Mouse (Mus musculus): Measurements from ENCODE around the gene Mov10l1.

Gene Mov10l1

GRCm38 (mm10) chr15:89016722-89017121 is 34.0 kb downstream of the Mov10l1 start:
- in situ Hi-C loops (cut with MboI): no loop called here

GRCm38 (mm10) chr15:89020085-89020484 is 37.4 kb downstream of the Mov10l1 start:
- in situ Hi-C loops (cut with MboI): no loop called here

GRCm38 (mm10) chr15:89020492-89020891 is 37.8 kb downstream of the Mov10l1 start:
- in situ Hi-C loops (cut with MboI): no loop called here

GRCm38 (mm10) chr15:89044381-89044780 is 61.7 kb downstream of the Mov10l1 start:
- in situ Hi-C loops (cut with MboI): no loop called here

GRCm38 (mm10) chr15:89046356-89046755 is 63.6 kb downstream of the Mov10l1 start:
- in situ Hi-C loops (cut with MboI): no loop called here

- in situ Hi-C loops (cut with MboI): no loop called here
These were observed 72.0 kb downstream of the Mov10l1 start for GRCm38 (mm10) chr15:89054666-89055065.

GRCm38 (mm10) chr15:89058736-89059135 is 76.0 kb downstream of the Mov10l1 start:
- in situ Hi-C loops (cut with MboI): no loop called here

- in situ Hi-C loops (cut with MboI): no loop called here
These were observed 76.6 kb downstream of the Mov10l1 start, which contains the start of gene Panx2 for GRCm38 (mm10) chr15:89059161-89059931. Panx2 (plus strand) TSS chr15:89059734.

GRCm38 (mm10) chr15:89060032-89060681 is 77.4 kb downstream of the Mov10l1 start:
- in situ Hi-C loops (cut with MboI): no loop called here

- in situ Hi-C loops (cut with MboI): no loop called here
These were observed 78.2 kb downstream of the Mov10l1 start for GRCm38 (mm10) chr15:89060811-89061460.

- in situ Hi-C loops (cut with MboI): no loop called here
These were observed 79.2 kb downstream of the Mov10l1 start for GRCm38 (mm10) chr15:89061761-89062517.

GRCm38 (mm10) chr15:89062518-89062910 is 79.8 kb downstream of the Mov10l1 start:
- in situ Hi-C loops (cut with MboI): no loop called here

- in situ Hi-C loops (cut with MboI): no loop called here
These were observed 80.3 kb downstream of the Mov10l1 start for GRCm38 (mm10) chr15:89063001-89063400.

GRCm38 (mm10) chr15:89063536-89063935 is 80.8 kb downstream of the Mov10l1 start:
- in situ Hi-C loops (cut with MboI): no loop called here

- in situ Hi-C loops (cut with MboI): no loop called here
These were observed 82.2 kb downstream of the Mov10l1 start for GRCm38 (mm10) chr15:89064891-89065290.

- in situ Hi-C loops (cut with MboI): no loop called here
These were observed 84.9 kb downstream of the Mov10l1 start for GRCm38 (mm10) chr15:89067609-89068008.

- in situ Hi-C loops (cut with MboI): no loop called here
These were observed 85.5 kb downstream of the Mov10l1 start for GRCm38 (mm10) chr15:89068226-89068625.

- in situ Hi-C loops (cut with MboI): no loop called here
These were observed 86.7 kb downstream of the Mov10l1 start for GRCm38 (mm10) chr15:89069336-89069840.

GRCm38 (mm10) chr15:89070606-89071005 is 87.9 kb downstream of the Mov10l1 start:
- in situ Hi-C loops (cut with MboI): no loop called here

GRCm38 (mm10) chr15:89073993-89074603 is 91.4 kb downstream of the Mov10l1 start:
- in situ Hi-C loops (cut with MboI): no loop called here

All from mature B cell (primary cell).